Mouse (Mus musculus) heart, postnatal 0 days (tissue): Measurements from ENCODE around the gene Eml3.
"Not testable (repeated sequence)": the region's sequence is repeated elsewhere in the genome, so short reads cannot be mapped to it uniquely, and the experiment has no call there.

Experiments
- CTCF ChIP-seq: IDR thresholded peaks from 2 replicates; pipeline ENCODE4 v1.5.1; 2016; ENCODE audit warnings: antibody characterized with exemption, control low read depth, low read depth
- EP300 ChIP-seq: IDR thresholded peaks from 2 replicates; pipeline ENCODE4 v1.6.1; 2016; ENCODE audit warnings: antibody characterized with exemption, low read depth

DNA sequence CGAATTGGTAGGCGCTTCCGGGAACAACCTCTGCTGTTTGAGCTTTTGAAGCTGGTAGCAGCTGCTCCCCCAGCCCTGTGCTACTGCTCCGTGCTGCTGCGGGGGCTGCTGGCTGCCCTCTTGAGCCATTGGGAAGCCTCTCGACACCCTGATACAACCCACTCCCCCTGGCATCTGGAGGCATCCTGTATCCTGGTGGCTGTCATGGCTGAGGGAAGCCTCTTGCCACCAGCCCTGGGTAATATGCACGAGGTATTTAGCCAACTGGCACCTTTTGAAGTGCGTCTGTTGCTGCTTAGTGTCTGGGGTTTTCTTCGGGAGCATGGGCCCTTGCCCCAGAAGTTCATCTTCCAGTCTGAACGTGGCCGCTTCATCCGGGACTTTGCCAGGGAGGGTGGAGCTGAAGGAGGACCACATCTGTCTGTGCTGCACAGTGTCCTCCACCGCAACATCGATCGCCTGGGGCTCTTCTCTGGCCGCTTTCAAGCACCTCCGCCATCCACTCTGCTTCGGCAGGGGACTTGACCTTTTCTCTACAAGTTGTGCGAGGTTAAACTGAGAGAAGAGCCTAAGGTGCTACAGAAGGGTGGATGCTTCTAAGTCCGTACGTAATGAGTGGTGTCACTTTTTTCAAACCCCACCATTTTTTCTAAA is 32.0 kb upstream of the Eml3 start:
- not testable (repeated sequence) for TF ChIP-seq CTCF, EP300
